Mouse (Mus musculus) liver, embryonic 15.5 days (tissue): ENCODE measurements at regions not wholly inside any gene's neighbourhood (a gene's known extent, or its start where the extent isn't known, plus 50 kb on each side); places are given as distances from the start of the nearest gene placed in this dataset.
"Not testable (repeated sequence)": the region's sequence is repeated elsewhere in the genome, so short reads cannot be mapped to it uniquely, and the experiment has no call there.

Source experiments
- ATAC-seq: fragments of 200-750 bp; cut with Nextera tagmentation; 2 replicates; pipeline ENCODE4 v1.8.0; 2017; ENCODE audit warnings: moderate number of reproducible peaks, mild to moderate bottlenecking, moderate library complexity; ENCODE audit not compliant: insufficient read depth
- H3K27ac ChIP-seq: fragments of 300-500 bp; sonication (generic); replicated peaks from 2 replicates; pipeline ENCODE4 v1.5.1; 2015; ENCODE audit warnings: mild to moderate bottlenecking, inconsistent platforms
- H3K27me3 ChIP-seq: fragments of 300-500 bp; sonication (generic); 2 replicates; pipeline ENCODE4 v1.6.1; 2015; ENCODE audit warnings: mild to moderate bottlenecking, inconsistent platforms
- H3K36me3 ChIP-seq: fragments of 300-500 bp; sonication (generic); replicated peaks from 2 replicates; pipeline ENCODE4 v1.6.1; 2015; ENCODE audit warnings: moderate library complexity, mild to moderate bottlenecking, inconsistent platforms
- H3K4me1 ChIP-seq: fragments of 300-500 bp; sonication (generic); replicated peaks from 2 replicates; pipeline ENCODE4 v1.6.1; 2015; ENCODE audit warnings: inconsistent platforms
- H3K4me2 ChIP-seq: fragments of 300-500 bp; sonication (generic); 2 replicates; pipeline ENCODE4 v1.6.1; 2015; ENCODE audit warnings: moderate library complexity, mild to moderate bottlenecking, inconsistent platforms
- H3K4me3 ChIP-seq: fragments of 300-500 bp; sonication (generic); replicated peaks from 2 replicates; pipeline ENCODE4 v1.5.1; 2015; ENCODE audit warnings: mild to moderate bottlenecking, inconsistent platforms
- H3K9ac ChIP-seq: fragments of 300-500 bp; sonication (generic); 2 replicates; pipeline ENCODE4 v1.6.1; 2015; ENCODE audit warnings: moderate library complexity, mild to moderate bottlenecking, inconsistent platforms
- H3K9me3 ChIP-seq: fragments of 300-500 bp; sonication (generic); replicated peaks from 2 replicates; pipeline ENCODE4 v1.6.1; 2016; ENCODE audit warnings: inconsistent platforms
- WGBS: fragments of 180-500 bp; shearing (Covaris S2); methylation state at CpG from one replicate; pipeline ENCODE4 v1.1.7; 2015; ENCODE audit warnings: mixed read lengths; ENCODE audit not compliant: insufficient replicate concordance; 5-methylcytosine and 5-hydroxymethylcytosine counted together

DNA sequence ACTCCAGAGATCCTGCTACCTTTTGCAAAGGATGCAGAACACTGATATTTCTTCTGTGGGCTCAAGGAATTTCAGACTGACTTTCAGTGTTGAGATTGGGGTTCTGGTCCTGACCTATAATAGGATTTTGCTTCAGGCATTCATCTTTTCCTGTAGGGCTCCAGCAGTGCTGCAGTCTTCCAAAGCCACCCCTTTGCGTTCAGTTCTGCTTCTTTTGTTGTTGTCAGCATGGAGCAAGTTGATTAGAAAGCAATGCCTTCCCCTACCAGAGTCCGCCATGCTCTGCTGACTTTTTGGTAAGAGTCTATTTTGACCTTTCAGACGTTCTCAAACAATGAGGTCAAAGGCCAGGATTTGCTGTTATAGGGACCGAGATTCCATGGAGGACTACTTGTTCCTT, 297.0 kb downstream of the Impad1 start:
- 45% methylated on average over 4 of the region's 4 CpGs for WGBS
- no peaks in the 10 kb centered on the region for H3K4me1 ChIP-seq
- ATAC-seq = no peak
- no peaks in the 10 kb centered on the region for H3K9me3 ChIP-seq
- H3K36me3 ChIP-seq = no peaks in the 10 kb centered on the region
- no peaks in the 10 kb centered on the region for H3K27me3 ChIP-seq
- no peak overlapping the region for H3K27ac ChIP-seq
- no peak overlapping the region for H3K4me3 ChIP-seq
- no peak overlapping the region for H3K4me2 ChIP-seq
- no peak overlapping the region for H3K9ac ChIP-seq

- Histone ChIP-seq H3K4me1 (no peaks in the 10 kb centered on the region), H3K36me3 (no peaks in the 10 kb centered on the region), H3K27me3 (no peaks in the 10 kb centered on the region), H3K27ac (no peak overlapping the region), H3K9me3 (no peaks in the 10 kb centered on the region), H3K4me3 (no peak overlapping the region), H3K4me2 (no peak overlapping the region), H3K9ac (no peak overlapping the region)
- 64% methylated on average over 4 of the region's 4 CpGs for WGBS
- no peak for ATAC-seq
These were observed 327.9 kb downstream of the Impad1 start for GRCm38 (mm10) chr4:4465169-4465714.

DNA sequence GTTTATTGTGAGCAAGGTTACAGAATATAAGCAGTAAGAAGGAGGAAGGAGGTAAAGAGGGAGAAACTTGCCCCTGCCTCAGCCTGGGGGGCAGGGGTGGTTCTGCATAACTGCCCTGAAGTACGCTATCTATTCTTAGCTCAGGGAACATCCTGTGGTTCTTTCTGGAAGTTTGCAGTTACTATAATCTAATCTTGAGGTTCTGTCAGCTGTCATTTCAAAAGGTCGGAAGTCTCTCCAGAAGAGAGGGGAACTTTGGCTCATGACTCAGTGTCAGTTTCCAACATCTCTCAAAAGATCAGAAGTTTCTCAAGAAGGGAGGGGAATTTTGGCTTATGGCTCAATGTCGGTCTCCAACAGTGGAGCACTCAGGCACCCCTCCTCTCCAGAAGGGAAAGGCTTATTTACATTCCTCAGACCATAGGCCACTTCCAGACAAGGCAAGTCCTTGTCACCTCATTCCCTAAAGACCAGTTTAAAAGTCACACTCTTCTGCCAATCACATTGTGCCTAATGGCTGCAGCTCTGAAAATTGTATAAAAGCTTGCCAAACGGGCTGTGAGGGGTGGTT, 328.9 kb downstream of the Impad1 start:
- no peak overlapping the region for H3K4me3 ChIP-seq
- H3K36me3 ChIP-seq = no peaks in the 10 kb centered on the region
- H3K9ac ChIP-seq = no peak overlapping the region
- 26% methylated on average over 4 of the region's 4 CpGs for WGBS
- H3K9me3 ChIP-seq = no peaks in the 10 kb centered on the region
- no peak overlapping the region for H3K4me2 ChIP-seq
- H3K4me1 ChIP-seq = no peaks in the 10 kb centered on the region
- H3K27me3 ChIP-seq = no peaks in the 10 kb centered on the region
- H3K27ac ChIP-seq = no peak overlapping the region
- ATAC-seq = no peak

DNA sequence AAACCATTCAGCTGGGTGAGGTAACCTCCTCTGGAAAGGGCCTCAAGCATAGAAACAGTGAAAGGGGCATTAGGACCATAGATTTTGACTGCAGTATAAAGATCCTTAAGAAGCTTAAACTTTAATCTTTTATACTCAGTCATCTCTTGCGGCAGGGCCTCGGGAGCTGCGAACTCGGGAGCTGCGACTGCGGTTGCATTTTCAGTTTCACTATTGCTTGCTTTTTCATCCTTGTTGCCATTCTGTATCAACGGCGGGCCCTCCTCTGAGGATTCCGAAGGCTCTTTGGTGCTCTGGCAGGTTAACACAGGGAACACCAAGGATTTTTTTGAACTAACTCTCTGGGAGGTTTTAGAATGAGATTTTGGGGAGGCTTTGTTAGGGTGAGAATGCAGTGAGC, 333.9 kb downstream of the Impad1 start:
- 78% methylated on average over 9 of the region's 9 CpGs for WGBS
- no peak overlapping the region for H3K4me2 ChIP-seq
- H3K27ac ChIP-seq = no peak overlapping the region
- no peaks in the 10 kb centered on the region for H3K36me3 ChIP-seq
- H3K27me3 ChIP-seq = no peaks in the 10 kb centered on the region
- ATAC-seq = no peak
- H3K9me3 ChIP-seq = no peaks in the 10 kb centered on the region
- H3K9ac ChIP-seq = no peak overlapping the region
- no peaks in the 10 kb centered on the region for H3K4me1 ChIP-seq
- no peak overlapping the region for H3K4me3 ChIP-seq

- 80% methylated on average over 1 of the region's 1 CpGs for WGBS
These were observed 343.1 kb downstream of the Impad1 start for GRCm38 (mm10) chr4:4450104-4450503.

DNA sequence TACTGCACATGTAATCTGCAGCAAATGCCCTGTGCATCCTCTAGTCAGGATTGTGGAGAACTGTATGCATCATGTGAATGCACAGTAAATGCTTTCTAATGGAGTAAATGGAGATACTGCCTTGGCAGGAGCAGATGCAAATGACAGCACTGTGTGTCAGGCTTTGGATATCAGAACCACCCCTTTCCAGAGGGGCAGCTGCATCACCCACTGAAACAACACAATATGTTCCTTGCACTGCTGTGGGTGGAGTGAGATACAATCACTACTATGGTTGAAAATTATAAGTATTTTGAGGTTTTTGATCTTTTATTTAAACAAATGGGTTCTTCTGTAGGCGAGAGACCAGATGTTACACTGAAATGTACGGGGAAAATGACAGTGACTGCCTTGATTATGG, 350.5 kb downstream of the Impad1 start:
- Histone ChIP-seq H3K4me2 (no peak overlapping the region), H3K4me1 (no peaks in the 10 kb centered on the region), H3K4me3 (no peak overlapping the region), H3K27ac (no peak overlapping the region), H3K9ac (no peak overlapping the region), H3K9me3 (no peaks in the 10 kb centered on the region), H3K27me3 (no peaks in the 10 kb centered on the region), H3K36me3 (no peaks in the 10 kb centered on the region)
- 47% methylated on average over 2 of the region's 2 CpGs for WGBS
- no peak for ATAC-seq

More at GRCm38 (mm10) chr4:4450104-4450503, 343.1 kb downstream of the Impad1 start:
- H3K27ac ChIP-seq = no peak overlapping the region
- H3K4me3 ChIP-seq = no peak overlapping the region
- H3K9me3 ChIP-seq = no peaks in the 10 kb centered on the region
- H3K27me3 ChIP-seq = no peaks in the 10 kb centered on the region
- H3K4me1 ChIP-seq = no peaks in the 10 kb centered on the region
- no peaks in the 10 kb centered on the region for H3K36me3 ChIP-seq
- H3K4me2 ChIP-seq = no peak overlapping the region
- no peak overlapping the region for H3K9ac ChIP-seq
- no peak for ATAC-seq

GRCm38 (mm10) chr4:4437559-4437958, 355.6 kb downstream of the Impad1 start:
- Histone ChIP-seq H3K4me3 (no peak overlapping the region), H3K27ac (no peak overlapping the region), H3K9me3 (no peaks in the 10 kb centered on the region), H3K4me2 (no peak overlapping the region), H3K9ac (no peak overlapping the region), H3K27me3 (no peaks in the 10 kb centered on the region), H3K4me1 (no peaks in the 10 kb centered on the region), H3K36me3 (no peaks in the 10 kb centered on the region)
- no peak for ATAC-seq
- WGBS = 49% methylated on average over 1 of the region's 1 CpGs

GRCm38 (mm10) chr4:4424526-4424925, 347.2 kb upstream of the Sdr16c6 start:
- not testable (repeated sequence) for H3K9ac ChIP-seq, H3K27me3 ChIP-seq, H3K9me3 ChIP-seq, H3K36me3 ChIP-seq, ATAC-seq, H3K27ac ChIP-seq, H3K4me3 ChIP-seq, H3K4me2 ChIP-seq, H3K4me1 ChIP-seq
- WGBS = 33% methylated on average over 7 of the region's 7 CpGs

GRCm38 (mm10) chr4:4403812-4404211, 326.5 kb upstream of the Sdr16c6 start:
- no peak overlapping the region for H3K4me2 ChIP-seq
- ATAC-seq = no peak
- no peak overlapping the region for H3K27ac ChIP-seq
- H3K9ac ChIP-seq = no peak overlapping the region
- no peaks in the 10 kb centered on the region for H3K9me3 ChIP-seq
- no peaks in the 10 kb centered on the region for H3K27me3 ChIP-seq
- 43% methylated on average over 2 of the region's 2 CpGs for WGBS
- no peaks in the 10 kb centered on the region for H3K4me1 ChIP-seq
- no peaks in the 10 kb centered on the region for H3K36me3 ChIP-seq
- H3K4me3 ChIP-seq = no peak overlapping the region

- Histone ChIP-seq H3K4me3 (no peak overlapping the region), H3K27me3 (no peaks in the 10 kb centered on the region), H3K9me3 (no peaks in the 10 kb centered on the region), H3K36me3 (no peaks in the 10 kb centered on the region), H3K4me2 (no peak overlapping the region), H3K27ac (no peak overlapping the region), H3K9ac (no peak overlapping the region), H3K4me1 (no peaks in the 10 kb centered on the region)
- no peak for ATAC-seq
- WGBS = 52% methylated on average over 4 of the region's 4 CpGs
These were observed 320.1 kb upstream of the Sdr16c6 start for GRCm38 (mm10) chr4:4397410-4397809.

- no peak for ATAC-seq
- no peaks in the 10 kb centered on the region for H3K27me3 ChIP-seq
- H3K9ac ChIP-seq = no peak overlapping the region
- H3K4me3 ChIP-seq = no peak overlapping the region
- H3K27ac ChIP-seq = no peak overlapping the region
- H3K4me2 ChIP-seq = no peak overlapping the region
- no peaks in the 10 kb centered on the region for H3K9me3 ChIP-seq
- no peaks in the 10 kb centered on the region for H3K4me1 ChIP-seq
- no peaks in the 10 kb centered on the region for H3K36me3 ChIP-seq
- WGBS = 52% methylated on average over 3 of the region's 3 CpGs
These were observed 302.8 kb upstream of the Sdr16c6 start for GRCm38 (mm10) chr4:4380024-4380590.

DNA sequence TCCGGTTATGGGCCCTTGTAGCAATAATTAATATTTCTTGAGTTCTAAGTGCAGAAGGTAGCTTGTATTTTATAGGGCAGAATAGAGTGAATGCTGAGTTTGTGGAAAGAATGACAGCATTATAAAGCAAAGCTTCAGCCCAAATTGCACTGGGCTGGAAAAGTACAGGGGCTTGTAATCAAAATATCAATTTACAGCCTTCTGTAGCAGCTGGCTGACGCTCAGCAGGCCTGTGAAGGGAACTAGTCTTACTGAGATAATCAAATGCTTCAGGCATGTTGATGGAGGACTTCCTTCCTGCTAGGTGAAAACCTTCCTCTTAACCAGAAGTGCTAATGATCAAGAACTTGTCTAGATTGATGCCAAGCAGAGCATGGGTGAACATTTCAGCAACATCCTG, 257.9 kb upstream of the Sdr16c6 start:
- H3K27me3 ChIP-seq = no peaks in the 10 kb centered on the region
- no peaks in the 10 kb centered on the region for H3K9me3 ChIP-seq
- no peaks in the 10 kb centered on the region for H3K36me3 ChIP-seq
- H3K4me3 ChIP-seq = no peak overlapping the region
- H3K9ac ChIP-seq = no peak overlapping the region
- no peak overlapping the region for H3K27ac ChIP-seq
- no peak for ATAC-seq
- H3K4me2 ChIP-seq = no peak overlapping the region
- 38% methylated on average over 2 of the region's 2 CpGs for WGBS
- no peaks in the 10 kb centered on the region for H3K4me1 ChIP-seq
